Mouse (Mus musculus) retina, postnatal 1 day (tissue): ENCODE results near the gene Agt.

ENCODE experiments used
- DNase-seq: peaks from one replicate; pipeline ENCODE4 v3.0.0-alpha.2; 2012

Agt gene

DNA sequence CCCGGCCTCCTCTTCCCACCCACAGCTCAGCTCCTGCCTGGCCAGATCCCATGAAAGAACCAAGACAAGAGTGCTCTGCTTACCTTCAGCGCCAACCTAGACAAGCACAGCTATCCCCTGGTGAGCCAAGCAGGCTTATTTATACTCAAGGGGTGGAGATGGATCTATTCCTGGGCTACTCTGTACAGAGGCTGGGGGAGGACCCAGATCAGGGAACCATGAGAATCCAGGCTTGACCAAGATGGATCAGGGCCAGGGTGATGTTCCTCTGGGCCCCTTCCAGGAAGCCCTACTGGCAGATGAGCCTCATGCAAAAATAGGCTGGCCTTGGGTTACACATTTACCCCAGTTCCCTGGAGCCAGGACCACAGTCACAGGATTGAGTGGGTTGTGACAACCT is at the start of gene Agt:
Gene Agt, minus strand, starts transcription at position 114 of the 400 bp plus-strand sequence.
- DNase-seq, result no peak

DNA sequence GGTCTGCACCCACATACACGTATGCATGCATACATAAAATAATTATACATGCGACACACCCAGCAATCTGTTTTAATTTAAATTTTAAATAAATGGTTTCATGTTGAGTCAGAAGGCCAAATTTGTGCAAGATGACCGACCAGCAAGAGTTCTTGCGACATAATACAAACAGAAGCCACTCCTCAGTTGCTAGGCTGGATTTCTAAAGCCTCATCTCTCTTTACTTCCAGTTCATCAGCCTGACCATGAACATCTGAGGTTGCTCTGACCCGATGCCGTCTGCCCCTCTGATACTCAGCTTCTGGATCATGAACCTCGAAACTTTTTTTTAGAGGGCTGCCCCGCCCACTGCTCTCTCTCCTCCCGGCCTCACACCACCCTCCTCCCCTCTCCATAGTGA is 48.7 kb upstream of the Agt start:
- peak; percentile 32 for DNase-seq

DNA sequence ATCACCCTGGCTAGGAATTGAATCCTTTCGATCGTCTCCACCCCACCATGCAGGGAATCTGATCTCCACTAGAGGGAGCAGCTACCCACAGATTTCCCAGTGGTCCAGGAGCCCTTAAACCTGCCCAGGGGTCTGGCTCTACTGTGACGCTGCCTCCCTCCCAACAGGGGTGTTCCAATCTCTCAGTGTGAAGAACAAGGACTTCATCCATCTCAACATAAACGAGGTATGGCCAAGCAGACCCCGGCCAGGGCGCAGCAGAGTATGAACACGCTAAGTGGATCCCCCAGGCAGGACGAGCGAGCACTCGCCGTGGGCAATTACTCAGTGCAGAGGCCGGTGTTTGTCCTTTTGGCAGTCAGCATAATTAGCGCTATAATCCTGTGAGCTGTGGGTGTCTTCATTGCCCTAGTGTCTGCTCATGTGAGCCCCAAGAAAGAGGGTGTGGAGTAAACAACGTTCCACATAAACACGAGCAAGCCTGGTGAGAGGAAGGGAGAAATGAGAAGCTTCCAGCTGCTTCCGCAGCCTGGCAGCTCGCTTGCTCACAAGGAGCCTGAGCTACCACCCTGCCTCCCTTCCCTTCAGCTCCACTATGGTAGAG is 47.9 kb upstream of the Agt start:
- DNase-seq, result peak; percentile 85

- no peak for DNase-seq
These were observed 44.8 kb upstream of the Agt start for GRCm38 (mm10) chr8:124614325-124614724.

GRCm38 (mm10) chr8:124608972-124609353 is 39.5 kb upstream of the Agt start:
- no peak for DNase-seq

DNA sequence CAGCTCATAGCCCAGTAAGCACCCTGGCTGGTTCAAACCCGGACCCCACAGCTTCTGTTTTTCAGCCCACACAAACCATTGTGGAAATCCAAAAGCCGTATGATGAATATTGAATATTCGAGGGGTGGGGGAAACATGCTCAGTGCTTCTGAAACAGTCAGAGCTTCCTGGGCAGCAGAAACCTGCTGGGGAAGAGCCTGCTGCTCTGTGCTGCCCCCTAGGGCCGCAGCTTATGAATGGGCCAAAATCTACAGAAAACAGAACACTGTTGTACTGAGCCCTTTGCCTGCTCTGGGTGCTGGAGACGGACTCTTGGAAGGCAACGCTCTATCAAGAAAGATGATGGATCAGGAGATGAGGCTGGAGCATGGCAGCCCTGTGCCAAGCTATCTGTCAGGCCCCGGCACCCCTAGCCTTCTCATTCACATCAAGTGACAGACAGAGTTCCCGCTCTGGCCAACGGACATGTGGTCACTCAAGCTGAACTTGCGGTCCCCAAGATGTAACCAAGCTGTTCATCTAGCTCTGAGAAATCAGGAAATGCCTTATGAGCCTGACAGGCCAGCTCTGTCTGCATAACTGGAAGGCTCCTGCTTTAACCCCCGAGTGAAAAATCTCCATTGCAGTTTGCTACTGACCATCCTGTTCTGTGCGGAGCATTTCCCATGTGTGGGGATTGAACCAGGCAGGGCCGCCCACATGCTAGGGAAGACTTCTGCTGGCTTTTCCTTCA is 38.9 kb upstream of the Agt start:
- peak; percentile 41 for DNase-seq

GRCm38 (mm10) chr8:124604066-124604465 is 34.6 kb upstream of the Agt start:
- DNase-seq, result no peak

- DNase-seq, result no peak
These were observed 19.9 kb upstream of the Agt start for GRCm38 (mm10) chr8:124589393-124589792.

GRCm38 (mm10) chr8:124586556-124586955 is 17.1 kb upstream of the Agt start:
- no peak for DNase-seq

DNA sequence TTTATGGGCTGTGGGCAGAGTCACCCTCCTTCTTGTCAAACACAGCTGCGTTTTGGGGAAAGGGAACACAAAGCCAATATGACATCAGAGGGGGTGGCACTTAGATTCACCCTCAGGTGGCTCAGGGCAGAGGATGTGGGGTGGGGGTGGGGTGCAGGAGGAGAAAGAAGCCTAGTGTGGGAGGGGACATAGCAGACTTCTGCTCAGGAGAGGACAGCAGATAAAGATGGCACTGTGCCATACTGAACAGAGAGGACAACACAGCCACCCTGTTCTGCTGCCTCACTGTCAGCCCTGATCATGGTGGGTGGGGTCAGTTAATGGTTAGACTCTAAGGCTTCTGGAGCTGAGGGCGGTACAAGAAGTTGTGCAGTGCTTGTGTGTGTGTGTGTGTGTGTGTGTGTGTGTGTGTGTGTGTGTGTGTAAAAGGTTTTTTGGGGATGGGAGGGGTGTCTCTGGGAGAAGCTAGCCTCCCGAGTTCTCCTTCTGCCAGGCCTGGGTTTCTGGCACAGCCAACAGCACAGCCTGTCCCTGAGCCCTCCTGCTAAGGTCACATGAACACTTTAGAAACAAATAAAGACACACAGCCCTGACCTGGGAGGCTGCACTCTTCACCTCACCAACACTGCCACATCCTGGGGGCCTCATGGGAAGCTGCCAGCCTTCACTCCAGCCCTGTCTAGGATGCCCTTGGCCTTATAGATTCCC is 16.4 kb upstream of the Agt start:
- DNase-seq, result peak; percentile 41

DNA sequence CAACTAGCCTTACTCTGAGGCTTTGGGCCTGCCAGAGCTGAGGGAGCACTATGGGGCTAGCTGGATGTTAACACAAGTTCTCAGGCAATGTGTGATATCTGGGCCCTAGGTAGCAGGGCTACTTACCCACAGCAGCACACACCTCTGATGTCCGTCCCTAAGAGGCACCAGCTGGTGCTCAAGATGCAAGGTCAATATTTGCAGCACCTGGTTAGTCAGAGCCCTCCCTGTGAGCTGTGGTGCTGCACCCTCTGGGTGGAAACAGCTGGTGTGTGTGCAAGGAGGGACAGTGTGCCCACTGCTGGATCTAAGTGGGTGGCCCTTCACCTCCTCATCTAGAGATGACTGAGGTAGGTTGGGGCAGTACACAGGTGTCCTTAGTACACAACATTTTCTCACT is 7.2 kb upstream of the Agt start:
- DNase-seq, result no peak

DNA sequence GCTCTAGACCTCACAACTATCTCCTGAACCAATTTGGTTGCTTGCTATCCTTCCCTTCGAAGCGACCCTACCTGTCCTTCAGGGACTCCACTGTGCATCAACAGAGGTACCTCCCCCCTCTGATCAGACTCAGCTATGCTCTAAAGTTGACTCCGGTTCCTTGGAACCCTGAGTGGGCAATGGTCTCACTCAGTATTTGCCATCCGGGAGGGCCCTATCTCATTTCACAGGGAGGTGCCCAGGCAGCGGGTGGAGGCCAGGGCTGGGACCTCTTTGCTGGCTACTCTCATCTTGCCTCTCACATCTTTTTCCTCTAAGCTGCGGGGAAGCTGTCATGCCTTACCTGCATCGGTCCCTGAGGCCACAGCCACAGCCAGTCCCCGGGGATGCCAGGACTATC is 6.3 kb upstream of the Agt start, which contains the start of gene Capn9:
Gene Capn9, plus strand, starts transcription at position 301 of the 400 bp plus-strand sequence.
- DNase-seq, result no peak

- peak; percentile 90 for DNase-seq
These were observed 4.2 kb upstream of the Agt start for GRCm38 (mm10) chr8:124573552-124574340.

DNA sequence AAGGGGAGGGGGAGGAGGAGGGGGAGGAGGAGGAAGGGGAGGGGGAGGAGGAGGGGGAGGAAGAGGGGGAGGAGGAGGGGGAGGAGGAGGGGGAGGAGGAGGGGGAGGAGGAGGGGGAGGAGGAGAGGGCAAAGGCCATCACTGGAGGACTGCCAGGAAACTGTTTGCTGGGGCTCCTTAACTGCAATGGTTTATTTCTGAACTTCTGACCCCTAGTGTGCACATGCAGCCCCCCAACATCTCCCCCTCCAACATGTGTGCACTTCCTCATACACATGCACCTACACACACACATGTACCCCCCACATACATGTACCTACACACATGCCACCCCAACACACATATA is 2.9 kb upstream of the Agt start:
- DNase-seq, result no peak

- DNase-seq, result no peak
These were observed 2.4 kb upstream of the Agt start for GRCm38 (mm10) chr8:124571732-124572429.

DNA sequence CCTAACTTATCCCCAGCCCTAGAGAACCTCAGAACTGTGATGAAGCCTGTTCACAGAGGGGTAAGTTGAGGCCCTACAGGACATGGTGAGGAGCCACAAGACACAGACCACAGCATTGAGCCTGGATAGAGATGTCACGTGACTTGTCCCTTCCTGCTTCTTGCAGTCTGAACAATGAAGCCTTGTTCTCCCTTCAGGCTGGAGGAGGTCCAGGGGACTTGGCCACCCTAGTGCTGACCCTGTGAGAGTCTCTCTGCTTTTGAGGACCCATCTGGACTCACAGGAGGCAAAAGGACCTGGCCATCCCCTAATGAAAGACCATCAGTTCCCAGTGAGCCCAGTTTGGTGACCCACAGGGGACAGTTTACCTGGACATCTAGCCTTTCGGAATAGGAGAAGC is 406 bp downstream of the Agt start:
- peak; percentile 65 for DNase-seq

- no peak for DNase-seq
These were observed 1.9 kb downstream of the Agt start for GRCm38 (mm10) chr8:124567584-124567983.

GRCm38 (mm10) chr8:124567126-124567525 is 2.4 kb downstream of the Agt start:
- DNase-seq, result no peak

GRCm38 (mm10) chr8:124557476-124557875 is 12.0 kb downstream of the Agt start:
- DNase-seq, result no peak

DNA sequence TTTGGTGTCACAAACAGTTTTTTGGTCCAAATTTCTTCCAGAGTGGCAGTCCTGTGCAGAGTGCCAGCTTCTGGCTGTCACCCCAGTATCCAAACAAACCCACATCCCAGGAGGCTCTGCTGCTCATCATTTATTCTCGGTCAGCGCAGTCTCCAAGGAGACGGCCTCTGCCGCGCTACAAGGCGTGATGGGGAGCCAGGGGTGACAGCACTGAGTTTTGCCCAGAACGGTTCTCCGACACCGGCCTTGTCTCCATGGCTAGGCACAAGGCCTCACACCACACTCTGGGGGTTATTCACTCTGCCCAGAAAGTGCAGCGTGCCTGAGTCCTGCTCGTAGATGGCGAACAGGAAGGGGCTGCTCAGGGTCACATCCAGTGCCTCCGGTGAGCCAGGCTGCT is 12.8 kb downstream of the Agt start:
- peak; percentile 71 for DNase-seq

DNA sequence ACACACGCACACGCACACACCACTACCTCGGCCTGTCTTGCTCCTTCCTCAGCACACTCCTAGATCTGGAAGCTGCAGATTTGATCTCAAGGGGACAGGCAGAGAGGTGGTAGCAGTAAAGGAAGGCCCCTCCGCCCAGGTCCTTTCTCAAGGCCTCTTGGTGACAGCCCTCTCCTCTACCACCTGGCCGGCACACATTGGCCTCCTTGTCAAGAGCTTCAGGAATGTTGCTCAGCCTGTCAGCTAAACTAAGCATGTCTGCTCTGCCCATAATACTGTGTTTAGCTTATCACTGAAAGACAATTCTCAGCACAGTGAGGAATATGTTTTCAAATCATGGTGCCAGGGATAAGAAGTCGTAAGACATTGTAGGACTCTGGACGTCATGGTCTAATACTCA is 13.3 kb downstream of the Agt start:
- no peak for DNase-seq

GRCm38 (mm10) chr8:124555113-124555750 is 14.3 kb downstream of the Agt start:
- no peak for DNase-seq
